Mouse (Mus musculus): ENCODE results near the gene Il13. TPM values are rescaled to one million over a fixed set of nuclear protein-coding genes. Genes with fewer than 3 reads are reported as not detected.

Gene Il13
- polyA plus RNA-seq, 1 experiment from 2014 or later: not detected

GRCm38 (mm10) chr11:53624124-53624523, 10.4 kb downstream of the Il13 start:
- WGBS: 90% methylated on average over 2 of the region's 2 CpGs
- Histone ChIP-seq H3K4me2 (replicated peaks) (no peak overlapping the region), H3K9me3 (replicated peaks) (peaks cover 6% of the 10 kb centered on the region; the same call in 1 of the 2 replicates), H3K27me3 (peaks cover 4% of the 10 kb centered on the region; the same call in 1 of the 2 replicates), H3K27ac (no peak overlapping the region), H3K36me3 (no peaks in the 10 kb centered on the region), H3K4me3 (no peak overlapping the region), H3K9ac (no peak overlapping the region), H3K4me1 (no peaks in the 10 kb centered on the region)
- ATAC-seq (ENCODE audit: low FRiP score): no peak

GRCm38 (mm10) chr11:53623573-53623972, 10.9 kb downstream of the Il13 start:
- WGBS: 92% methylated on average over 9 of the region's 9 CpGs
- no peak overlapping the region for H3K4me3 ChIP-seq
- H3K36me3 ChIP-seq: no peaks in the 10 kb centered on the region
- no peak for ATAC-seq (ENCODE audit: low FRiP score)
- H3K4me2 ChIP-seq (replicated peaks): no peak overlapping the region
- H3K4me1 ChIP-seq: no peaks in the 10 kb centered on the region
- H3K27ac ChIP-seq: no peak overlapping the region
- peaks cover 4% of the 10 kb centered on the region; the same call in 1 of the 2 replicates for H3K27me3 ChIP-seq
- peaks cover 6% of the 10 kb centered on the region; the same call in 1 of the 2 replicates for H3K9me3 ChIP-seq (replicated peaks)
- H3K9ac ChIP-seq: no peak overlapping the region

- H3K9me3 ChIP-seq (replicated peaks): peaks cover 6% of the 10 kb centered on the region; the same call in 1 of the 2 replicates
- ATAC-seq (ENCODE audit: low FRiP score): no peak
- H3K4me3 ChIP-seq: no peak overlapping the region
- no peak overlapping the region for H3K27ac ChIP-seq
- 86% methylated on average over 6 of the region's 6 CpGs for WGBS
- H3K9ac ChIP-seq: no peak overlapping the region
- H3K4me2 ChIP-seq (replicated peaks): no peak overlapping the region
- H3K27me3 ChIP-seq: peaks cover 4% of the 10 kb centered on the region; the same call in 1 of the 2 replicates
- H3K4me1 ChIP-seq: no peaks in the 10 kb centered on the region
- H3K36me3 ChIP-seq: no peaks in the 10 kb centered on the region
Observed at GRCm38 (mm10) chr11:53622440-53622806, 12.1 kb downstream of the Il13 start.

- H3K4me3 ChIP-seq: no peak overlapping the region
- H3K4me2 ChIP-seq (replicated peaks): no peak overlapping the region
- no peak for ATAC-seq (ENCODE audit: low FRiP score)
- H3K36me3 ChIP-seq: no peaks in the 10 kb centered on the region
- 87% methylated on average over 11 of the region's 11 CpGs for WGBS
- no peak overlapping the region for H3K27ac ChIP-seq
- H3K9me3 ChIP-seq (replicated peaks): peaks cover 6% of the 10 kb centered on the region; the same call in 1 of the 2 replicates
- H3K9ac ChIP-seq: no peak overlapping the region
- H3K4me1 ChIP-seq: no peaks in the 10 kb centered on the region
- H3K27me3 ChIP-seq: peaks cover 3% of the 10 kb centered on the region; the same call in 1 of the 2 replicates
Observed at GRCm38 (mm10) chr11:53621582-53622439, 12.7 kb downstream of the Il13 start.

- no peak overlapping the region for H3K4me2 ChIP-seq (replicated peaks)
- H3K27me3 ChIP-seq: no peaks in the 10 kb centered on the region
- H3K4me1 ChIP-seq: no peaks in the 10 kb centered on the region
- H3K9me3 ChIP-seq (replicated peaks): peaks cover 6% of the 10 kb centered on the region; the same call in 1 of the 2 replicates
- no peaks in the 10 kb centered on the region for H3K36me3 ChIP-seq
- no peak overlapping the region for H3K9ac ChIP-seq
- WGBS: 91% methylated on average over 4 of the region's 4 CpGs
- no peak overlapping the region for H3K27ac ChIP-seq
- H3K4me3 ChIP-seq: no peak overlapping the region
- no peak for ATAC-seq (ENCODE audit: low FRiP score)
Observed at GRCm38 (mm10) chr11:53620094-53620493, 14.4 kb downstream of the Il13 start.

GRCm38 (mm10) chr11:53619428-53619827, 15.1 kb downstream of the Il13 start:
- ATAC-seq (ENCODE audit: low FRiP score): no peak
- no peaks in the 10 kb centered on the region for H3K36me3 ChIP-seq
- no peak overlapping the region for H3K4me2 ChIP-seq (replicated peaks)
- no peaks in the 10 kb centered on the region for H3K4me1 ChIP-seq
- WGBS: 70% methylated on average over 6 of the region's 6 CpGs
- peaks cover 6% of the 10 kb centered on the region; the same call in 1 of the 2 replicates for H3K9me3 ChIP-seq (replicated peaks)
- H3K4me3 ChIP-seq: no peak overlapping the region
- no peak overlapping the region for H3K9ac ChIP-seq
- H3K27me3 ChIP-seq: no peaks in the 10 kb centered on the region
- H3K27ac ChIP-seq: no peak overlapping the region

GRCm38 (mm10) chr11:53618619-53619198, 15.8 kb downstream of the Il13 start, which contains the start of gene Il4:
TSS of gene Il4 (minus strand) at chr11:53618669.
- Histone ChIP-seq H3K27ac (no peak within 1 kb of the TSS), H3K9ac (no peak within 1 kb of the TSS), H3K4me1 (no peaks in the 10 kb centered on the region), H3K4me2 (replicated peaks) (no peak within 1 kb of the TSS), H3K4me3 (no peak within 1 kb of the TSS), H3K27me3 (no peaks in the 10 kb centered on the region), H3K9me3 (replicated peaks) (0 out of 2 replicates have a peak, but pooled peaks cover 1% of the 10 kb centered on the region), H3K36me3 (no peaks in the 10 kb centered on the region)
- WGBS: 84% methylated on average over 7 of the region's 7 CpGs
- ATAC-seq (ENCODE audit: low FRiP score): no peak

GRCm38 (mm10) chr11:53617562-53618109, 16.9 kb downstream of the Il13 start:
- no peaks in the 10 kb centered on the region for H3K9me3 ChIP-seq (replicated peaks)
- 69% methylated on average over 4 of the region's 4 CpGs for WGBS
- ATAC-seq (ENCODE audit: low FRiP score): no peak

GRCm38 (mm10) chr11:53616748-53617558, 17.5 kb downstream of the Il13 start:
- Histone ChIP-seq H3K4me2 (replicated peaks) (no peak overlapping the region), H3K4me1 (no peaks in the 10 kb centered on the region), H3K27me3 (no peaks in the 10 kb centered on the region), H3K36me3 (no peaks in the 10 kb centered on the region), H3K9me3 (replicated peaks) (no peaks in the 10 kb centered on the region), H3K27ac (no peak overlapping the region), H3K4me3 (no peak overlapping the region), H3K9ac (no peak overlapping the region)
- WGBS: 84% methylated on average over 8 of the region's 8 CpGs
- ATAC-seq (ENCODE audit: low FRiP score): no peak

More at GRCm38 (mm10) chr11:53617562-53618109, 16.9 kb downstream of the Il13 start:
- Histone ChIP-seq H3K4me1 (no peaks in the 10 kb centered on the region), H3K27me3 (no peaks in the 10 kb centered on the region), H3K36me3 (no peaks in the 10 kb centered on the region), H3K4me2 (replicated peaks) (no peak overlapping the region), H3K4me3 (no peak overlapping the region), H3K27ac (no peak overlapping the region), H3K9ac (no peak overlapping the region)

GRCm38 (mm10) chr11:53615575-53615974, 18.9 kb downstream of the Il13 start:
- Histone ChIP-seq H3K4me3 (no peak overlapping the region), H3K9ac (no peak overlapping the region), H3K27me3 (no peaks in the 10 kb centered on the region), H3K36me3 (no peaks in the 10 kb centered on the region), H3K27ac (no peak overlapping the region), H3K9me3 (replicated peaks) (no peaks in the 10 kb centered on the region), H3K4me2 (replicated peaks) (no peak overlapping the region), H3K4me1 (no peaks in the 10 kb centered on the region)
- WGBS: 95% methylated on average over 8 of the region's 8 CpGs
- no peak for ATAC-seq (ENCODE audit: low FRiP score)

- Histone ChIP-seq H3K4me2 (replicated peaks) (no peak overlapping the region), H3K9me3 (replicated peaks) (no peaks in the 10 kb centered on the region), H3K9ac (no peak overlapping the region), H3K36me3 (no peaks in the 10 kb centered on the region), H3K27me3 (no peaks in the 10 kb centered on the region), H3K4me1 (no peaks in the 10 kb centered on the region), H3K27ac (no peak overlapping the region), H3K4me3 (no peak overlapping the region)
- ATAC-seq (ENCODE audit: low FRiP score): no peak
- 81% methylated on average over 6 of the region's 6 CpGs for WGBS
Observed at GRCm38 (mm10) chr11:53615172-53615571, 19.3 kb downstream of the Il13 start.

- Histone ChIP-seq H3K9ac (no peak overlapping the region), H3K36me3 (no peaks in the 10 kb centered on the region), H3K4me2 (replicated peaks) (no peak overlapping the region), H3K27ac (no peak overlapping the region), H3K9me3 (replicated peaks) (no peaks in the 10 kb centered on the region), H3K4me3 (no peak overlapping the region), H3K4me1 (peaks cover 11% of the 10 kb centered on the region), H3K27me3 (no peaks in the 10 kb centered on the region)
- 85% methylated on average over 3 of the region's 3 CpGs for WGBS
- no peak for ATAC-seq (ENCODE audit: low FRiP score)
Observed at GRCm38 (mm10) chr11:53609672-53610071, 24.8 kb downstream of the Il13 start.
